Mouse (Mus musculus): ENCODE results near the gene Aqp9. TPM values are rescaled to one million over a fixed set of nuclear protein-coding genes. Genes with fewer than 3 reads are reported as not detected.

Gene Aqp9
- total RNA-seq, 4 experiments from 2014 or later, result 0.13 to 0.16 TPM; not detected in 2

- DNase-seq (ENCODE audit: low spot score in 2 of 2), result no peak
Measured at GRCm38 (mm10) chr9:71067156-71067555, 101.3 kb downstream of the Aqp9 start.

GRCm38 (mm10) chr9:71066491-71066890, 102.0 kb downstream of the Aqp9 start:
- DNase-seq (ENCODE audit: low spot score in 2 of 2), result no peak

GRCm38 (mm10) chr9:71065343-71065875, 103.1 kb downstream of the Aqp9 start:
- no peak for DNase-seq (ENCODE audit: low spot score in 2 of 2)

DNA sequence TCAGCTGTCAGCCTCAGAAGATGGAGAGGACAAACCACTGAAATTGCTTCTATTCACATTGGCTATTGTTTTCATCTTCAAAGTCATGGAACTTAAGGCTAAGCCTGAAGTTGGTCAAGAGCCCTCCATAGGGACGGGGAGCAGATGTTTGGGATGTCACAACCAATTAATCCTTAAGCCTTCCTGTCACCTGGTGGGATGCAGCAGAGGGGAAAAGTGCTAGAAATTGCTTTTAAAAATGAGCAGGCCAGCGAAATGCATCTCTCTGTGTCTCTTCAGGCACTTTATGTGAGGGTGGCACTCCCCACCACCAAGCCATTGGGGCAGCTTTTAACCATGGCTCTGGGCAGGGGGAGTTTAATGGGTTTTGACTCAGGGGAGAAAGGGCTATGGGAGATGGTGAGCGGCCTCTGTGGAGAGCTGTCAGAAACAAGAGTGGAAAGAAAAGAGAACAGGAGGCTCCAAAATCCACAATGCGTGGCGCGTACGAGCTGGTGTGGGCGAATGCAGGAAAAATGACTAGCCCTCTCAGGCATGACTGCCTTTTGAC, 104.1 kb downstream of the Aqp9 start:
- DNase-seq (ENCODE audit: low spot score in 2 of 2), result no peak

GRCm38 (mm10) chr9:71063551-71063950, 104.9 kb downstream of the Aqp9 start:
- DNase-seq (ENCODE audit: low spot score in 2 of 2), result no peak

- no peak for DNase-seq (ENCODE audit: low spot score in 2 of 2)
Measured at GRCm38 (mm10) chr9:71062976-71063375, 105.5 kb downstream of the Aqp9 start.

DNA sequence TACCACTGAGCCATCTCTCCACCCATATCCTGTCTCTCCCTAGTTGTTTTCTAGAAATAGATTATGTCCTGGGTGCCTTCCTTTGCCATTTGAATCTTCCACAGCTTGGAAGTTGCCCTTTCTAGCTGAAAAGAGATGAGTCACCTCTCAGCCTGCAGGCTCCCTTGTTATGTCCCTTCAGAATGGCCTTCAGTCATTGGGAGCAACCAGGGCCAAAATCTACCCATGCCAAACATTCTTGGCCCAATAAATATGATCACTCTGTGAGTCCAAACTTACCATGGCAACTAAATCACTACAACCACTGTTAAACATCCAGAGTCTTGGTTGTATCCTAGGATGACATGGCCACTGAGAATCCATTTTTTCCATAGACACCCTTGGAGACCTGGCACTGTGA, 106.2 kb downstream of the Aqp9 start:
- DNase-seq (ENCODE audit: low spot score in 2 of 2), result no peak

Other genes starting within 250 kb of the Aqp9 start
- not detected for gene Lipc, start 216.5 kb downstream of the Aqp9 start, total RNA-seq (2022)
- 1 to 10 TPM in 3 of 4 experiments, under 1 TPM in 1; 0.88 to 6.4 (median 3.0) TPM for gene Aldh1a2, start 47.1 kb upstream of the Aqp9 start, total RNA-seq (2022)